Mouse (Mus musculus) kidney, postnatal 10 days (tissue): Measurements from ENCODE around the gene Gm8356.
"Not testable (repeated sequence)": the region's sequence is repeated elsewhere in the genome, so short reads cannot be mapped to it uniquely, and the experiment has no call there.

ENCODE experiments used
- DNase-seq: peaks from one replicate; pipeline ENCODE4 v3.0.0; 2021; ENCODE audit warnings: mixed read lengths

Gene Gm8356

DNA sequence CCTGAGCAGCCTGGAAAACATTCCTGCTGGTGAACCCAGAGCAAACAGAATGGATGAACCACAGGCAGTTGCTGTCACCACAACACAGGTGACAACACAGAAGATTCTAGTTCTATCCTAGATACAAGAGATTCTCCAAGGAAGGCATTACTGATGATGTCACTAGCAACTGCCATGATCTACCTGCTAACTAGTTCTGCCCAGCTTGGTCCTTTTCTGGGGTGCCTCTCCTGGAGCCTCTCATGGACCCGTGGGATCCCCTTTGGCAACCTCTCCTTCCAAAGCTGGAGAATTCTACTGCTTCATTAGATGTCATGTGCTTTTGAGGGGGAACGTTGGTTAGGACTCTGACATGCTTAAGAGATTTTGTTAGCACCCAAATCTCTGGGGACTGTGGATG lies at the start of gene Gm8356:
Gene Gm8356, minus strand, starts transcription at position 101 of the 400 bp plus-strand sequence.
- DNase-seq = not testable (repeated sequence)

DNA sequence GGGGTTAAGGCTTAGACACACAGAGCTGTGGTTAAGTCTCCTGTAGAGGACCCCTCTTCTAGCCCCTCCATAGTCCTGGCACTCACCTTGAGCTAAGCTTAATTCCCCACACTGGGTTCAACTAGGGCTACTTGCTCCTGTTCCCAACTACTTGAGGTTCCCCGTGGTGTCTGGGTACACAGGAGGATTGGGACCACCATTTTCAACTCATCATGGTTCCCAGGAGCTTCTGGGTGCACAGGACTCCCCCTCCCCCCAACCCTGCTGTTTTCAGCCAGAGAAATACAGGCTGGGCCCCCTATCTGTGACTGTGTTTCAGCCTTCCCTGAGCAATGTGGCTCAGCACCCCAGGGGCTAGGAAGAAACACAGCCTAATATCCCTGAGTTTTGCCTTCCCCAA lies 50.8 kb downstream of the Gm8356 start:
- not testable (repeated sequence) for DNase-seq

DNA sequence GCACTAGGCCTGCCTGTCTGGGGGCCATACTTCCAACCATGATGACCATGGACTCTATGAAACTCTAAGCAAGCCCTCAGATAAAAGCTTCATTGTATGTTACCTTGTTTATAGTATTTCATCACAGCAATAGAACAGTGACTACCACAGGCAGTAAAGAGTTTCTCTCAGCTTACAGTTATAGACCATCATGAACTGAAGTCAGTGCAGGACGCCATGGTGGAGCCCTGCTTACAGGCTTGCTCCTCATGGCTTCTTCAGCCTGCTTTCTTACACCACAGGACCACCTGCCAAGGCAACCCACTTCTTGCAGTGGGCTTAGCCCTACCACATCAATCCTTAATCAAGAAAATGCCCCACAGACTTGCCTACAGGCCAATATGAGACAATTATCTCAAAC lies 51.5 kb downstream of the Gm8356 start:
- DNase-seq = not testable (repeated sequence)

DNA sequence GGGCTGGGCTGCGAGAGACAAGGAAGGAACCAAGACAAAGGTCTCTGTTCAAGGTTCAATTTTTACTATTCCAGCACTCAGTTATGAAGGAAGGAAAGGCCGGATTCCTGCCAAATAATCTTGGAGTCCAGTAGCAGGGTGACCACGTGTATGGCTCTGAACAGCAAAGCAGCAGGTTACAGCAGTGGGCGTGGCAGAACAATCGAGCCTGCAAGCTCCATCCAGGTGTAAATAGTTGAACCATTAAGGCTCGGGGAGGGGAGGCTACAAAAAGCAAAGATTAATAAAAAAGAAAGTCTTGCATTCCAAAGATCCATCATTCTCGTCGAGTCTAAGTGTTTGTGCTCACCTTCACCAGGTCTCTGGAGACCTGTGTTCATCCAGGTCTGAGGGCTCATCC lies 55.0 kb downstream of the Gm8356 start:
- peak; percentile 7 for DNase-seq
